Mouse (Mus musculus): ENCODE measurements at regions not wholly inside any gene's neighbourhood (a gene's known extent, or its start where the extent isn't known, plus 50 kb on each side); places are given as distances from the start of the nearest gene placed in this dataset.

- TF ChIP-seq HCFC1 (IDR thresholded peaks at IDR 0.05; ENCODE audit: borderline replicate concordance, insufficient read depth, low read length) = no peak
- no peak for TF ChIP-seq CHD2 (IDR thresholded peaks at IDR 0.05; ENCODE audit: low read depth, low read length)
- no peak for TF ChIP-seq MAFK (IDR thresholded peaks at IDR 0.05; ENCODE audit: insufficient read depth, low read depth, low read length)
Measured at GRCm38 (mm10) chr13:69294483-69294882, 239.1 kb upstream of the Nsun2 start.

Measured in ES-E14 (cell line).